Mouse (Mus musculus) activated CD4-positive, CD25-positive, alpha-beta regulatory T cell, adult 9 weeks (primary cell): ENCODE measurements around the gene Gm36079. TPM values are rescaled to one million over a fixed set of nuclear protein-coding genes. Genes with fewer than 3 reads are reported as not detected.

ENCODE experiments used
- polyA plus RNA-seq: library from polyadenylated mRNA; unstranded; fragments of 100-300 nt; shearing (Covaris generic); gene quantifications from one replicate; pipeline ENCODE4 v1.2.1, GENCODE M21; 2017

Gm36079 gene
- polyA plus RNA-seq = not detected

GRCm38 (mm10) chr13:120026911-120027310 is at the start of gene Gm36079:
TSS of gene Gm36079 (minus strand) at chr13:120027011.

DNA sequence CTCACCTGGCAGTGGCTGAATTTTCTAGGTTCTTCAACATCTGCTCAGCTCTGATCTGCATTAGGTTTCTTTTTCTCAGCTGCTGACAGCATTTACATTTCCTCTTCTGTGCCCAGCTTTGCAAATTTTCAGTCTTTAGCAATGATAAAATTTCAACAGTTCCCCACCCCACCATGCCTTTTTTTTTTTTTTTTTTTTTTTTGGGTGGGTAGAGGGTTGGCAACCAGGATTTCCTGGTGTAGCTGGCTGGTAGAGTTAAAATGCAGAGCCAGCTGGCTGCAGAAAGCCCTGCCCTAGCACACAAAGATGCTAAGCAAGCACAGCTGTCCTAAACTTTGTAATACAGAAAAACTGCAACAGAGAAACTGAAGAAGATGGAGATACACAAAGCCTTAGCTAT is 25.3 kb upstream of the Gm36079 start, which contains the start of gene Gm21188:
TSS of gene Gm21188 (minus strand) at position 110 of the 400 bp plus-strand sequence.

Other genes with a start within 250 kb of the Gm36079 start
- 25.1 TPM for gene Zfp131, start 236.1 kb downstream of the Gm36079 start, polyA plus RNA-seq
- gene AF067063, start 196.8 kb downstream of the Gm36079 start, polyA plus RNA-seq = not detected
- not detected for gene D13Ertd608e, start 191.0 kb downstream of the Gm36079 start, polyA plus RNA-seq
- gene Tcstv1, start 132.2 kb downstream of the Gm36079 start, polyA plus RNA-seq = not detected
- gene Gm21761, start 97.7 kb downstream of the Gm36079 start, polyA plus RNA-seq = not detected
- not detected for gene B020031M17Rik, start 76.2 kb downstream of the Gm36079 start, polyA plus RNA-seq
- gene Gm21188, start 25.2 kb upstream of the Gm36079 start, polyA plus RNA-seq = 0.11 TPM
- not detected for gene Gm20767, start 113.2 kb upstream of the Gm36079 start, polyA plus RNA-seq
- not detected for gene Gm21818, start 145.4 kb upstream of the Gm36079 start, polyA plus RNA-seq
- gene Gm21762, start 188.9 kb upstream of the Gm36079 start, polyA plus RNA-seq = not detected
- not detected for gene Gm21731, start 212.1 kb upstream of the Gm36079 start, polyA plus RNA-seq
- gene AF067061, start 236.1 kb upstream of the Gm36079 start, polyA plus RNA-seq = not detected